Mouse (Mus musculus): Measurements from ENCODE around the gene Dnajc5. TPM values are rescaled to one million over a fixed set of nuclear protein-coding genes. Genes with fewer than 3 reads are reported as not detected.
A peak's percentile ranks its signal among the peaks of the same experiment; 100 is the strongest.

Gene Dnajc5
- total and polyA plus RNA-seq, 2 experiments from 2014 or later: 72.6 to 190 TPM

GRCm38 (mm10) chr2:181596221-181596960, 76.1 kb downstream of the Dnajc5 start:
- WGBS: 61% methylated on average over 6 of the region's 6 CpGs
- no peak overlapping the region for H3K9ac ChIP-seq (replicated peaks; ENCODE audit: low read depth, low read length)
- TF ChIP-seq CTCF (IDR thresholded peaks at IDR 0.05; ENCODE audit: low read depth): no peak
- no peak for TF ChIP-seq EP300 (IDR thresholded peaks at IDR 0.05; ENCODE audit: low read depth)

GRCm38 (mm10) chr2:181597378-181598061, 77.2 kb downstream of the Dnajc5 start:
- Histone ChIP-seq H3K9me3 (replicated peaks; ENCODE audit: control insufficient read depth, low read length) (no peaks in the 10 kb centered on the region), H3K27me3 (ENCODE audit: control insufficient read depth, insufficient read depth, low read length) (no peaks in the 10 kb centered on the region), H3K9ac (replicated peaks; ENCODE audit: low read depth, low read length) (no peak overlapping the region), H3K36me3 (replicated peaks; ENCODE audit: control insufficient read depth, insufficient read depth, low read length) (no peaks in the 10 kb centered on the region), H3K27ac (ENCODE audit: low read depth) (no peak overlapping the region), H3K4me3 (ENCODE audit: low read depth, low read length) (no peak overlapping the region), H3K4me2 (ENCODE audit: low read depth, low read length) (no peak overlapping the region), H3K4me1 (ENCODE audit: control insufficient read depth, insufficient read depth) (peaks cover 28% of the 10 kb centered on the region)
- 69% methylated on average over 7 of the region's 7 CpGs for WGBS
- ATAC-seq (ENCODE audit: insufficient read depth, low read depth): no peak
- DNase-seq (ENCODE audit: low spot score): no peak
- no peak for TF ChIP-seq EP300 (IDR thresholded peaks at IDR 0.05; ENCODE audit: low read depth)

More at GRCm38 (mm10) chr2:181596221-181596960, 76.1 kb downstream of the Dnajc5 start:
- H3K27me3 ChIP-seq (ENCODE audit: control insufficient read depth, insufficient read depth, low read length): no peaks in the 10 kb centered on the region
- no peak for DNase-seq (ENCODE audit: low spot score)
- ATAC-seq (ENCODE audit: insufficient read depth, low read depth): no peak
- no peak overlapping the region for H3K4me2 ChIP-seq (ENCODE audit: low read depth, low read length)
- H3K27ac ChIP-seq (ENCODE audit: low read depth): no peak overlapping the region
- no peaks in the 10 kb centered on the region for H3K36me3 ChIP-seq (replicated peaks; ENCODE audit: control insufficient read depth, insufficient read depth, low read length)
- H3K4me3 ChIP-seq (ENCODE audit: low read depth, low read length): no peak overlapping the region
- H3K9me3 ChIP-seq (replicated peaks; ENCODE audit: control insufficient read depth, low read length): no peaks in the 10 kb centered on the region
- peaks cover 26% of the 10 kb centered on the region for H3K4me1 ChIP-seq (ENCODE audit: control insufficient read depth, insufficient read depth)

DNA sequence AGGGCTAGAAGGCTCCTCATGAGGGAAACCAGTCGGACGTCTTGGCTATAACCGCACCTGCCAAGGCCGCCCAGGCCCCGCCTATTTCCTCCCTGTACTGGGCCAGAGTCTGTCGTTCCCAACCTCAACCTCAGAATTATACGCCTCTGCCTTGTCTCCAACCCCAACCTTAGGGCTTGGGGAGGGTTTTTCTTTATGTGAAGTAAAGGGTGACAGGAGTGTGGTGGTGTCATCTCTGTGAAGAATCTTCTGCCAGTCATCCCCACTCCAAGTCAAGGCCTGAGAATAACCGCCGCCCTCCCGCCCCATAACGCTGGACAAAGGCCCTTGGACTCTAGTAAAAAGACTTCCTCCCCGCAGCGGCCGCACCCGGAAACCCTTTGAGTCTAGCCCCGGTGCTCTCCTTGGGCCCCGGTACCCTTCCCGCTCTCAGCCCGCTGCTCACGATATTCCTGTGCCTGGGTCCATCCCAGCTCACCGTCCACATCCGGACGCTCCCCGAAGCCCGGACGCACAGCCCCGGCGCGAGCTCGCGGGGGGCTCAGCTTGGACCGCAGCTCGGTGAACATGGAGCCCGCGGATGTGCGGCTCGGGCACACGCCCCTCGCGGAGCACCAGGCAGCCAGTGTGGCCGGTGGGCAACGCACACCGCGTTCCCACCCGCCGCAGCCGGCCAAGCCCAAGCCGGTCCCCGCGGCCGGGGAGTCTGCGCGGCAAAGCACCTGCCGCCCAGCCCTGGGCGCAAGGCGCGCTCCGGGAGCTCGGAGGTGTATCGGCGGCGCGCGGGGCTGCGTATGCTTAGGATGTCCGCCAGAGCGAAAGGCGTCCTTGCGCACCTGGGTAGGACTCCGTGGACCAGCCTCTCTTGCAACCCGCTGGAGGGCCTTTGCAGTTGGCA, 78.4 kb downstream of the Dnajc5 start, which contains the start of gene Samd10:
Samd10 (minus strand) TSS at position 759 of the 898 bp plus-strand sequence.
- 3% methylated on average over 71 of the region's 71 CpGs for WGBS
- H3K27me3 ChIP-seq (ENCODE audit: control insufficient read depth, insufficient read depth, low read length): no peaks in the 10 kb centered on the region
- peak within 1 kb of the TSS; percentile 86 for H3K4me3 ChIP-seq (ENCODE audit: low read depth, low read length)
- H3K4me1 ChIP-seq (ENCODE audit: control insufficient read depth, insufficient read depth): peaks cover 23% of the 10 kb centered on the region
- H3K9ac ChIP-seq (replicated peaks; ENCODE audit: low read depth, low read length): peak within 1 kb of the TSS; percentile 78
- 0 out of 2 replicates have a peak, but pooled peaks have one; percentile 12 for ATAC-seq (ENCODE audit: insufficient read depth, low read depth)
- no peaks in the 10 kb centered on the region for H3K9me3 ChIP-seq (replicated peaks; ENCODE audit: control insufficient read depth, low read length)
- TF ChIP-seq CTCF (IDR thresholded peaks at IDR 0.05; ENCODE audit: low read depth) (no peak), EP300 (IDR thresholded peaks at IDR 0.05; ENCODE audit: low read depth) (no peak)
- no peaks in the 10 kb centered on the region for H3K36me3 ChIP-seq (replicated peaks; ENCODE audit: control insufficient read depth, insufficient read depth, low read length)
- DNase-seq (ENCODE audit: low spot score): peak; percentile 34
- H3K27ac ChIP-seq (ENCODE audit: low read depth): peak within 1 kb of the TSS; percentile 58; the same call in 1 of the 2 replicates
- peak within 1 kb of the TSS; percentile 95 for H3K4me2 ChIP-seq (ENCODE audit: low read depth, low read length)

GRCm38 (mm10) chr2:181600226-181600758, 80.0 kb downstream of the Dnajc5 start:
- H3K27me3 ChIP-seq (ENCODE audit: control insufficient read depth, insufficient read depth, low read length): no peaks in the 10 kb centered on the region
- no peak for ATAC-seq (ENCODE audit: insufficient read depth, low read depth)
- 63% methylated on average over 6 of the region's 6 CpGs for WGBS
- H3K36me3 ChIP-seq (replicated peaks; ENCODE audit: control insufficient read depth, insufficient read depth, low read length): no peaks in the 10 kb centered on the region
- H3K4me2 ChIP-seq (ENCODE audit: low read depth, low read length): peak overlapping the region; percentile 94
- peak overlapping the region; percentile 77 for H3K27ac ChIP-seq (ENCODE audit: low read depth)
- peak overlapping the region; percentile 90 for H3K4me3 ChIP-seq (ENCODE audit: low read depth, low read length)
- H3K9ac ChIP-seq (replicated peaks; ENCODE audit: low read depth, low read length): peak overlapping the region; percentile 93; the same call in 1 of the 2 replicates
- TF ChIP-seq CTCF (IDR thresholded peaks at IDR 0.05; ENCODE audit: low read depth) (no peak), EP300 (IDR thresholded peaks at IDR 0.05; ENCODE audit: low read depth) (no peak)
- H3K9me3 ChIP-seq (replicated peaks; ENCODE audit: control insufficient read depth, low read length): no peaks in the 10 kb centered on the region
- DNase-seq (ENCODE audit: low spot score): no peak
- peaks cover 23% of the 10 kb centered on the region for H3K4me1 ChIP-seq (ENCODE audit: control insufficient read depth, insufficient read depth)

Data from heart, postnatal 0 days (tissue).